Mouse (Mus musculus): Measurements from ENCODE around the gene Ttll7.

DNA sequence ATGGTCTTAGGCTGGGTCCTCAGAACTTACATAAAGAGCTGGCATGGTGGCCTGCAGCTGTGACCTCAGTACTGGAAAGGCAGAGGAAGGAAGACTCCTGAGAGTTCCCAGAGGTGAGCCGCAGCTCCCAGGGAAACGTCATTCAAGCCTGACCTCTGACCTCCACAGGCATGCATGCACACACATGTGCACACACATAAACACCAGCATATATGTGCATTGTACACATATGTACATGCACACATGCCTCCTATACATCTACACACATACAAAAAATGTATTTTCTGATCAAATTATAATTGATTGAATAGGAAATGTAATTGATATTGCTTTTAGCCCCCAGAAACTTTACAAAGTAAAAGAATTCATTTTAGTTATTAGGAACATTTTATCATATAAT lies 93.2 kb downstream of the Ttll7 start:
- TF ChIP-seq CTCF (IDR thresholded peaks at IDR 0.05; ENCODE audit: low read depth, low read length) (no peak), POLR2A (IDR thresholded peaks at IDR 0.05; ENCODE audit: borderline replicate concordance, low read depth, low read length) (no peak)
